Mouse (Mus musculus) neural tube, embryonic 11.5 days (tissue): ENCODE measurements at regions not wholly inside any gene's neighbourhood (a gene's known extent, or its start where the extent isn't known, plus 50 kb on each side); places are given as distances from the start of the nearest gene placed in this dataset.

Source experiments
- ATAC-seq: fragments of 200-750 bp; cut with Nextera tagmentation; 2 replicates; pipeline ENCODE4 v1.8.0; 2017; ENCODE audit warnings: moderate number of reproducible peaks, mild to moderate bottlenecking, moderate TSS enrichment, moderate library complexity; ENCODE audit not compliant: insufficient read depth, low FRiP score, low TSS enrichment
- DNase-seq: peaks from one replicate; pipeline ENCODE4 v3.0.0-alpha.2; 2015; ENCODE audit warnings: low spot score
- H3K27ac ChIP-seq: fragments of 300-500 bp; sonication (generic); 2 replicates; pipeline ENCODE4 v1.5.1; 2014; ENCODE audit warnings: low read depth, mild to moderate bottlenecking, low read length
- H3K27me3 ChIP-seq: fragments of 300-500 bp; sonication (generic); 2 replicates; pipeline ENCODE4 v1.6.1; 2014; ENCODE audit warnings: mild to moderate bottlenecking, low read length, mixed read lengths; ENCODE audit not compliant: control insufficient read depth, insufficient read depth
- H3K36me3 ChIP-seq: fragments of 300-500 bp; sonication (generic); 2 replicates; pipeline ENCODE4 v1.6.1; 2014; ENCODE audit warnings: mild to moderate bottlenecking, low read length, moderate library complexity, mixed read lengths; ENCODE audit not compliant: control insufficient read depth, insufficient read depth
- H3K4me1 ChIP-seq: fragments of 300-500 bp; sonication (generic); 2 replicates; pipeline ENCODE4 v1.6.1; 2014; ENCODE audit warnings: low read length, mixed read lengths; ENCODE audit not compliant: control insufficient read depth, insufficient read depth
- H3K4me2 ChIP-seq: fragments of 300-500 bp; sonication (generic); 2 replicates; pipeline ENCODE4 v1.6.1; 2014; ENCODE audit warnings: low read depth, mild to moderate bottlenecking, moderate library complexity
- H3K4me3 ChIP-seq: fragments of 300-500 bp; sonication (generic); 2 replicates; pipeline ENCODE4 v1.5.1; 2014; ENCODE audit warnings: low read depth, low read length
- H3K9ac ChIP-seq: fragments of 300-500 bp; sonication (generic); 2 replicates; pipeline ENCODE4 v1.6.1; 2014; ENCODE audit warnings: mild to moderate bottlenecking, low read length
- H3K9me3 ChIP-seq: fragments of 300-500 bp; sonication (generic); 2 replicates; pipeline ENCODE4 v1.6.1; 2016; ENCODE audit warnings: low read length; ENCODE audit not compliant: control insufficient read depth
- WGBS: fragments of 180-500 bp; shearing (Covaris S2); extraction: QIAGEN DNeasy Blood & Tissue Kit; methylation state at CpG from one replicate; pipeline ENCODE4 v1.1.7; 2014; 5-methylcytosine and 5-hydroxymethylcytosine counted together

- Histone ChIP-seq H3K4me1 (no peaks in the 10 kb centered on the region), H3K4me3 (no peak overlapping the region), H3K36me3 (no peaks in the 10 kb centered on the region), H3K9me3 (no peaks in the 10 kb centered on the region), H3K27ac (no peak overlapping the region), H3K9ac (no peak overlapping the region), H3K4me2 (no peak overlapping the region), H3K27me3 (no peaks in the 10 kb centered on the region)
- no peak for ATAC-seq
- DNase-seq: no peak
- WGBS: 84% methylated on average over 6 of the region's 6 CpGs
Observed at GRCm38 (mm10) chr15:61309452-61310165, 386.8 kb upstream of the A1bg start.

- Histone ChIP-seq H3K4me1 (no peaks in the 10 kb centered on the region), H3K4me2 (no peak overlapping the region), H3K27ac (no peak overlapping the region), H3K9me3 (no peaks in the 10 kb centered on the region), H3K4me3 (no peak overlapping the region), H3K36me3 (no peaks in the 10 kb centered on the region), H3K27me3 (no peaks in the 10 kb centered on the region), H3K9ac (no peak overlapping the region)
- WGBS: 91% methylated on average over 4 of the region's 4 CpGs
- ATAC-seq (no peak), DNase-seq (no peak)
Observed at GRCm38 (mm10) chr15:61308936-61309335, 386.1 kb upstream of the A1bg start.

GRCm38 (mm10) chr15:61304546-61304945 is 381.7 kb upstream of the A1bg start:
- ATAC-seq: no peak
- Histone ChIP-seq H3K9ac (no peak overlapping the region), H3K27ac (no peak overlapping the region)

GRCm38 (mm10) chr15:61299796-61300195 is 377.0 kb upstream of the A1bg start:
- Histone ChIP-seq H3K36me3 (no peaks in the 10 kb centered on the region), H3K27me3 (no peaks in the 10 kb centered on the region), H3K4me3 (no peak overlapping the region), H3K9me3 (no peaks in the 10 kb centered on the region), H3K9ac (no peak overlapping the region), H3K4me2 (no peak overlapping the region), H3K4me1 (no peaks in the 10 kb centered on the region), H3K27ac (no peak overlapping the region)
- 89% methylated on average over 6 of the region's 6 CpGs for WGBS
- ATAC-seq (no peak), DNase-seq (no peak)

More at GRCm38 (mm10) chr15:61304546-61304945, 381.7 kb upstream of the A1bg start:
- no peaks in the 10 kb centered on the region for H3K36me3 ChIP-seq
- H3K4me1 ChIP-seq: no peaks in the 10 kb centered on the region
- H3K9me3 ChIP-seq: no peaks in the 10 kb centered on the region
- H3K4me3 ChIP-seq: no peak overlapping the region
- DNase-seq: no peak
- no peak overlapping the region for H3K4me2 ChIP-seq
- H3K27me3 ChIP-seq: no peaks in the 10 kb centered on the region
- 73% methylated on average over 3 of the region's 3 CpGs for WGBS

GRCm38 (mm10) chr15:61297447-61298208 is 374.8 kb upstream of the A1bg start:
- no peaks in the 10 kb centered on the region for H3K27me3 ChIP-seq
- no peak overlapping the region for H3K4me2 ChIP-seq
- H3K9me3 ChIP-seq: no peaks in the 10 kb centered on the region
- ATAC-seq (no peak), DNase-seq (no peak)
- 84% methylated on average over 5 of the region's 5 CpGs for WGBS
- H3K9ac ChIP-seq: no peak overlapping the region
- no peaks in the 10 kb centered on the region for H3K36me3 ChIP-seq
- H3K4me3 ChIP-seq: no peak overlapping the region
- H3K4me1 ChIP-seq: no peaks in the 10 kb centered on the region
- H3K27ac ChIP-seq: no peak overlapping the region

GRCm38 (mm10) chr15:61294616-61295015 is 371.8 kb upstream of the A1bg start:
- Histone ChIP-seq H3K36me3 (no peaks in the 10 kb centered on the region), H3K4me2 (no peak overlapping the region), H3K27me3 (no peaks in the 10 kb centered on the region), H3K4me3 (no peak overlapping the region), H3K4me1 (no peaks in the 10 kb centered on the region), H3K9ac (no peak overlapping the region), H3K9me3 (no peaks in the 10 kb centered on the region), H3K27ac (no peak overlapping the region)
- ATAC-seq (no peak), DNase-seq (no peak)
- WGBS: 88% methylated on average over 2 of the region's 2 CpGs

GRCm38 (mm10) chr15:61294131-61294530 is 371.3 kb upstream of the A1bg start:
- WGBS: 81% methylated on average over 4 of the region's 4 CpGs
- Histone ChIP-seq H3K4me2 (no peak overlapping the region), H3K9ac (no peak overlapping the region), H3K4me1 (no peaks in the 10 kb centered on the region), H3K4me3 (no peak overlapping the region), H3K27me3 (no peaks in the 10 kb centered on the region), H3K36me3 (no peaks in the 10 kb centered on the region), H3K27ac (no peak overlapping the region), H3K9me3 (no peaks in the 10 kb centered on the region)
- DNase-seq: no peak
- no peak for ATAC-seq

- H3K4me2 ChIP-seq: no peak overlapping the region
- DNase-seq (no peak), ATAC-seq (no peak)
- no peaks in the 10 kb centered on the region for H3K36me3 ChIP-seq
- H3K4me3 ChIP-seq: no peak overlapping the region
- H3K9me3 ChIP-seq: no peaks in the 10 kb centered on the region
- WGBS: 42% methylated on average over 4 of the region's 4 CpGs
- H3K27me3 ChIP-seq: no peaks in the 10 kb centered on the region
- H3K4me1 ChIP-seq: no peaks in the 10 kb centered on the region
- no peak overlapping the region for H3K27ac ChIP-seq
- no peak overlapping the region for H3K9ac ChIP-seq
Observed at GRCm38 (mm10) chr15:61268766-61269165, 346.0 kb upstream of the A1bg start.

GRCm38 (mm10) chr15:61259047-61259446 is 336.2 kb upstream of the A1bg start:
- Histone ChIP-seq H3K4me2 (no peak overlapping the region), H3K27me3 (no peaks in the 10 kb centered on the region), H3K9ac (no peak overlapping the region), H3K9me3 (no peaks in the 10 kb centered on the region), H3K4me1 (no peaks in the 10 kb centered on the region), H3K4me3 (no peak overlapping the region), H3K27ac (no peak overlapping the region), H3K36me3 (no peaks in the 10 kb centered on the region)
- 72% methylated on average over 2 of the region's 2 CpGs for WGBS
- no peak for ATAC-seq
- DNase-seq: no peak
